Mouse (Mus musculus) monocyte, adult 2 months (primary cell): ENCODE data around the gene Pbx1.

Experiments used
- DNase-seq, 2 experiments: peaks; one replicate each; pipeline ENCODE4 v3.0.0; 2022; ENCODE audit warnings: low spot score in 2 of 2, low read depth in 1 of 2

Gene Pbx1

GRCm38 (mm10) chr1:168179691-168180090, 252.4 kb downstream of the Pbx1 start:
- DNase-seq = no peak

- no peak for DNase-seq
Observed at GRCm38 (mm10) chr1:168178611-168179010, 253.5 kb downstream of the Pbx1 start.

GRCm38 (mm10) chr1:168175586-168175985, 256.5 kb downstream of the Pbx1 start:
- DNase-seq = no peak

GRCm38 (mm10) chr1:168169791-168170190, 262.3 kb downstream of the Pbx1 start:
- DNase-seq = no peak

GRCm38 (mm10) chr1:168169052-168169779, 262.9 kb downstream of the Pbx1 start:
- no peak for DNase-seq

GRCm38 (mm10) chr1:168167781-168168180, 264.3 kb downstream of the Pbx1 start:
- DNase-seq = no peak

- DNase-seq = no peak
Observed at GRCm38 (mm10) chr1:168166841-168167240, 265.2 kb downstream of the Pbx1 start.

- DNase-seq = no peak
Observed at GRCm38 (mm10) chr1:168164945-168165344, 267.1 kb downstream of the Pbx1 start.

GRCm38 (mm10) chr1:168163521-168164233, 268.4 kb downstream of the Pbx1 start:
- no peak for DNase-seq

GRCm38 (mm10) chr1:168139138-168139682, 292.9 kb downstream of the Pbx1 start:
- no peak for DNase-seq

GRCm38 (mm10) chr1:168138669-168139068, 293.4 kb downstream of the Pbx1 start:
- no peak for DNase-seq

- DNase-seq = no peak
Observed at GRCm38 (mm10) chr1:168137890-168138289, 294.2 kb downstream of the Pbx1 start.

- no peak for DNase-seq
Observed at GRCm38 (mm10) chr1:168135545-168135944, 296.5 kb downstream of the Pbx1 start.

GRCm38 (mm10) chr1:168133696-168134095, 298.4 kb downstream of the Pbx1 start:
- no peak for DNase-seq

- DNase-seq = no peak
Observed at GRCm38 (mm10) chr1:168128004-168128403, 304.1 kb downstream of the Pbx1 start.

- no peak for DNase-seq
Observed at GRCm38 (mm10) chr1:168124643-168125490, 307.2 kb downstream of the Pbx1 start.

- DNase-seq = no peak
Observed at GRCm38 (mm10) chr1:168118077-168118476, 314.0 kb downstream of the Pbx1 start.

- DNase-seq = no peak
Observed at GRCm38 (mm10) chr1:168117367-168117766, 314.7 kb downstream of the Pbx1 start.

GRCm38 (mm10) chr1:168109797-168110196, 322.3 kb downstream of the Pbx1 start:
- DNase-seq = no peak

- no peak for DNase-seq
Observed at GRCm38 (mm10) chr1:168103821-168104220, 328.2 kb downstream of the Pbx1 start.

GRCm38 (mm10) chr1:168101514-168101913, 330.6 kb downstream of the Pbx1 start:
- no peak for DNase-seq
